Mouse (Mus musculus) leukemia stem cell, adult 10-12 weeks (primary cell): Measurements from ENCODE around the gene Ranbp2. TPM values are rescaled to one million over a fixed set of nuclear protein-coding genes. Genes with fewer than 3 reads are reported as not detected.

Experiments used
- polyA plus RNA-seq: library from polyadenylated mRNA; stranded (reverse); fragments of >175 nt; gene quantifications from 2 replicates; pipeline ENCODE4 v1.2.3, GENCODE M21; 2012; ENCODE audit warnings: low replicate concordance

Ranbp2 gene
- polyA plus RNA-seq: 1.8 and 7.5 TPM in 2 replicates

DNA sequence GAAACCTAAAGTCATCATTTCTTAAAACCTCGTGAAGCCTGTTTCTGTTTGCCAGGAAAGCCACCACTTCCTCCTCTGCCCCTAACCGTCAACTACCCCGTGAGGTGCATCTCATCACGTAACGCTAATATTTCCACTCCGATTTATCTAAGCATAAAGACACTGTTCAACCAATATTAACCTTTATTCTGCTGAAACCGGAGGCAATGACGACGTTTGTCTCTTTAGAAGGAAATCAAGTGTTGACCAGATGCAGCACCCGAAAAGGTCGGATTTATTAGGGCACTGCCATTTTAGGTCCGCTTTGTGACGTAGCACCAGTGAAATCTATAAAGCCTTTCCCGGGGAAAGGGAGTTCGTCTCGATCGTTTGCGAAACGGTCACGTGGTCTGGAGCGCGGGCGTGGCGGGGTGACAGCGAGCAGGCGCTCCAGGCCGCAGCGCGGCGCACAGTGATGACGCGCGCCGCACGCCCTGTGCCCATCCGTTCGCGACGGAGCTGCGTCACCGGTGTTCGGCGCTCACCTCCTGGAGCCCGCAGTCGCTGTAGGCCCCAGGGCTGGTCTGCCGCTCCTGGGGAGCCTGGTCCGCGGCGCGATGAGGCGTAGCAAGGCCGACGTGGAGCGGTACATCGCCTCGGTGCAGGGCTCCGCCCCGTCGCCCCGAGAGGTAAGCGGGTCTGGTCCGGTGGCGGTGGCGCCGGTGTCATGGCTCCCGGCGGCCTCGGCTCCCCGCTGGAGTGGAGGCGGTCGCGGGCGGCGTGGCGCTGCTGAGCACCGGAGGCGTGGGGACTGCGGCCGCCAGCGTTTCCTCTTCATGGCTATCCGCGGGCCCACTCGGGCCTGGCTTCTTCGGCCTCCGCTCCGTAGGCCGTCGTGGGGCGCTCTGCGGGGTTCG lies at the start of gene Ranbp2:
Ranbp2 (plus strand) TSS at position 537 of the 896 bp plus-strand sequence.

GRCm38 (mm10) chr10:58497320-58498284 lies 50.9 kb downstream of the Ranbp2 start, which contains the start of gene Ccdc138:
TSS of gene Ccdc138 (plus strand) at chr10:58497948.

Other genes with a start within 250 kb of the Ranbp2 start
- gene AW822073, start 222.0 kb upstream of the Ranbp2 start, polyA plus RNA-seq: not detected in 2 replicates
- gene Duxf3, start 214.2 kb upstream of the Ranbp2 start, polyA plus RNA-seq: not detected in 2 replicates
- not detected in 2 replicates for gene Gm4981, start 210.2 kb upstream of the Ranbp2 start, polyA plus RNA-seq
- 4.0 and 10.8 TPM in 2 replicates for gene Gcc2, start 191.4 kb upstream of the Ranbp2 start, polyA plus RNA-seq
- 0.90 and 2.9 TPM in 2 replicates for gene Lims1, start 123.5 kb upstream of the Ranbp2 start, polyA plus RNA-seq
- 0.40 and 0.43 TPM in 2 replicates for gene Ccdc138, start 51.0 kb downstream of the Ranbp2 start, polyA plus RNA-seq
- not detected in 2 replicates for gene Edar, start 228.7 kb downstream of the Ranbp2 start, polyA plus RNA-seq